Mouse (Mus musculus): ENCODE measurements at regions not wholly inside any gene's neighbourhood (a gene's known extent, or its start where the extent isn't known, plus 50 kb on each side); places are given as distances from the start of the nearest gene placed in this dataset.
A peak's percentile ranks its signal among the peaks of the same experiment; 100 is the strongest.
"Not testable (repeated sequence)": the region's sequence is repeated elsewhere in the genome, so short reads cannot be mapped to it uniquely, and the experiment has no call there.

DNA sequence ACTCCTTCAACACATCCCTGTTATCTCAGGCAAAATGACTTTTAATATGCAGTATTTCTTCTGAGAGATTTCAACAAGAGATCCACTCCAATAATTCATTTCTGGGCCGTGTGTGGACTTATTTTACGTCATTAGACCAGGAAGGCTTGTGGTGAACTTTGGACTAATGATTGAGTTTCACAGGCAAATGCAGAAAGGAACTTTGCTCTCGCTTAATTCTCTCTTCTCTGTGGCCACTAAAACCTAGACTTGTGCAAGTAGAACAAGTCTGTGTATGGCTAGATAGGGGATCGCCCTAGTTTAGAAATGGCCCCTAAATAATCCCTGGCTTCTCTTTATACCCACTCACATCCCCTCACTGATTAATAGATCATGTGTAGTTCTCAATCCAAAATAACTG is 50.6 kb upstream of the Ppp1r12a start:
- no peak overlapping the region for H3K27ac ChIP-seq (ENCODE audit: low read length)
- H3K9me3 ChIP-seq (ENCODE audit: control insufficient read depth, low read length), result no peaks in the 10 kb centered on the region
- no peak overlapping the region for H3K9ac ChIP-seq (ENCODE audit: low read length)
- no peak overlapping the region for H3K4me2 ChIP-seq (ENCODE audit: low read depth, low read length)
- H3K4me1 ChIP-seq (replicated peaks; ENCODE audit: control insufficient read depth, insufficient read depth, low read length), result no peaks in the 10 kb centered on the region
- no peak for ATAC-seq (ENCODE audit: low read depth)
- H3K36me3 ChIP-seq (ENCODE audit: control insufficient read depth, insufficient read depth, low read length), result no peaks in the 10 kb centered on the region
- 83% methylated on average over 4 of the region's 4 CpGs for WGBS
- H3K27me3 ChIP-seq (ENCODE audit: control insufficient read depth, insufficient read depth, low read depth, low read length), result no peaks in the 10 kb centered on the region
- H3K4me3 ChIP-seq (ENCODE audit: low read length), result no peak overlapping the region

GRCm38 (mm10) chr10:108110891-108111290 is 51.1 kb upstream of the Ppp1r12a start:
- Histone ChIP-seq H3K36me3 (ENCODE audit: control insufficient read depth, insufficient read depth, low read length) (no peaks in the 10 kb centered on the region), H3K27me3 (ENCODE audit: control insufficient read depth, insufficient read depth, low read depth, low read length) (no peaks in the 10 kb centered on the region), H3K4me2 (ENCODE audit: low read depth, low read length) (no peak overlapping the region), H3K9me3 (ENCODE audit: control insufficient read depth, low read length) (no peaks in the 10 kb centered on the region), H3K27ac (ENCODE audit: low read length) (no peak overlapping the region), H3K4me1 (replicated peaks; ENCODE audit: control insufficient read depth, insufficient read depth, low read length) (no peaks in the 10 kb centered on the region), H3K9ac (ENCODE audit: low read length) (no peak overlapping the region), H3K4me3 (ENCODE audit: low read length) (no peak overlapping the region)
- ATAC-seq (ENCODE audit: low read depth), result no peak
- WGBS, result 72% methylated on average over 7 of the region's 7 CpGs

DNA sequence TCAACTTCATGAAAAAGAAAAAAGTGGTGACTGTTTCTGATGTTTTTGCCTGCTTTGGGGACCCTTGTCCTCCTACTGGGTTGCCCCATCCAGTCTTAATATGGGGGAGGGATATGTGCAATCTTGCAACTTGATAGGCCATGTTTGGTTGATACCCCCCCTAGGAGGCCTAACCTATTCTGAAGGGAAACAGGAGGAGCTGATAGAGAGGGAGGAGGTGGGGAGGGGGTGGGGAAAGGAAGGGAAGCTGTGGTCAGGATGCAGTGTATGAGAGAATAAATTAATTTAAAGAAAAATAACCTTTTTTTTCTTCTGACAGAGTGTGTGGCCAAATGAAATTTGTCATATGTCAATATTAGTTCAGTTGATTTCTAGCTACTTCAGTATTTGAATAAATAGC is 51.8 kb upstream of the Ppp1r12a start:
- H3K4me3 ChIP-seq (ENCODE audit: low read length), result no peak overlapping the region
- no peak overlapping the region for H3K4me2 ChIP-seq (ENCODE audit: low read depth, low read length)
- H3K27ac ChIP-seq (ENCODE audit: low read length), result no peak overlapping the region
- H3K36me3 ChIP-seq (ENCODE audit: control insufficient read depth, insufficient read depth, low read length), result no peaks in the 10 kb centered on the region
- no peaks in the 10 kb centered on the region for H3K27me3 ChIP-seq (ENCODE audit: control insufficient read depth, insufficient read depth, low read depth, low read length)
- no peaks in the 10 kb centered on the region for H3K9me3 ChIP-seq (ENCODE audit: control insufficient read depth, low read length)
- H3K4me1 ChIP-seq (replicated peaks; ENCODE audit: control insufficient read depth, insufficient read depth, low read length), result no peaks in the 10 kb centered on the region
- H3K9ac ChIP-seq (ENCODE audit: low read length), result no peak overlapping the region
- no peak for ATAC-seq (ENCODE audit: low read depth)

- not testable (repeated sequence) for H3K4me2 ChIP-seq (ENCODE audit: low read depth, low read length); H3K36me3 ChIP-seq (ENCODE audit: control insufficient read depth, insufficient read depth, low read length)
Observed at GRCm38 (mm10) chr10:108108500-108108899, 53.5 kb upstream of the Ppp1r12a start.

GRCm38 (mm10) chr10:108101521-108101920 is 60.5 kb upstream of the Ppp1r12a start:
- Histone ChIP-seq H3K4me3 (ENCODE audit: low read length) (no peak overlapping the region), H3K36me3 (ENCODE audit: control insufficient read depth, insufficient read depth, low read length) (no peaks in the 10 kb centered on the region), H3K4me1 (replicated peaks; ENCODE audit: control insufficient read depth, insufficient read depth, low read length) (no peaks in the 10 kb centered on the region; the same call in 1 of the 2 replicates), H3K9me3 (ENCODE audit: control insufficient read depth, low read length) (no peaks in the 10 kb centered on the region), H3K27me3 (ENCODE audit: control insufficient read depth, insufficient read depth, low read depth, low read length) (no peaks in the 10 kb centered on the region), H3K4me2 (ENCODE audit: low read depth, low read length) (no peak overlapping the region), H3K27ac (ENCODE audit: low read length) (no peak overlapping the region), H3K9ac (ENCODE audit: low read length) (no peak overlapping the region)
- ATAC-seq (ENCODE audit: low read depth), result no peak
- 41% methylated on average over 7 of the region's 7 CpGs for WGBS

More at GRCm38 (mm10) chr10:108108500-108108899, 53.5 kb upstream of the Ppp1r12a start:
- H3K4me1 ChIP-seq (replicated peaks; ENCODE audit: control insufficient read depth, insufficient read depth, low read length); H3K27ac ChIP-seq (ENCODE audit: low read length); H3K9me3 ChIP-seq (ENCODE audit: control insufficient read depth, low read length); H3K27me3 ChIP-seq (ENCODE audit: control insufficient read depth, insufficient read depth, low read depth, low read length); ATAC-seq (ENCODE audit: low read depth); H3K9ac ChIP-seq (ENCODE audit: low read length); H3K4me3 ChIP-seq (ENCODE audit: low read length): not testable (repeated sequence)
- WGBS, result 79% methylated on average over 4 of the region's 4 CpGs

DNA sequence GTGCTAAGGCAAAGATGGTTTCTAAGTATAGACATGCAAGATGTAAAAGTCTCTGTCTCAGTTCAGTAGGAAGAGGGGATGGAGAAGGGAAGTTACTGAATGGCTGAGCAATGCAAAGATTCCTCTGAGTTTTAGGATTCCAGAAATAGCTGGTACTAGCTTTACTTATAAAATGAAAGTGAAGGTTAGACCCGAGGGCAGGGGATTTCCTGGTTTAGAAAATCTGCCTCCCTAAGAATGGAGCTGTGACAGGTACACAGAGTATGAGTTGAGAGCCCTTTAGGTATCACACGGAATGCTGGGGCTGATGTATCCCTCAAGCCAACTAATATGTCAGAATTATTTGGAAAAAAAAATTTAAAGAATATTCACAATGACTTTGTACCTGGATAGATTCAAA is 69.0 kb upstream of the Ppp1r12a start:
- no peaks in the 10 kb centered on the region for H3K9me3 ChIP-seq (ENCODE audit: control insufficient read depth, low read length)
- no peaks in the 10 kb centered on the region for H3K36me3 ChIP-seq (ENCODE audit: control insufficient read depth, insufficient read depth, low read length)
- no peak overlapping the region for H3K4me2 ChIP-seq (ENCODE audit: low read depth, low read length)
- H3K27ac ChIP-seq (ENCODE audit: low read length), result no peak overlapping the region
- no peak overlapping the region for H3K4me3 ChIP-seq (ENCODE audit: low read length)
- no peak overlapping the region for H3K9ac ChIP-seq (ENCODE audit: low read length)
- 60% methylated on average over 2 of the region's 2 CpGs for WGBS
- H3K4me1 ChIP-seq (replicated peaks; ENCODE audit: control insufficient read depth, insufficient read depth, low read length), result peaks cover 13% of the 10 kb centered on the region
- no peak for ATAC-seq (ENCODE audit: low read depth)
- H3K27me3 ChIP-seq (ENCODE audit: control insufficient read depth, insufficient read depth, low read depth, low read length), result no peaks in the 10 kb centered on the region

- ATAC-seq (ENCODE audit: low read depth), result peak; percentile 41; the same call in 1 of the 2 replicates
- Histone ChIP-seq H3K36me3 (ENCODE audit: control insufficient read depth, insufficient read depth, low read length) (no peaks in the 10 kb centered on the region), H3K4me2 (ENCODE audit: low read depth, low read length) (peak overlapping the region; percentile 46; the same call in 1 of the 2 replicates), H3K27me3 (ENCODE audit: control insufficient read depth, insufficient read depth, low read depth, low read length) (no peaks in the 10 kb centered on the region), H3K9ac (ENCODE audit: low read length) (no peak overlapping the region), H3K27ac (ENCODE audit: low read length) (peak overlapping the region; percentile 81), H3K9me3 (ENCODE audit: control insufficient read depth, low read length) (no peaks in the 10 kb centered on the region), H3K4me3 (ENCODE audit: low read length) (no peak overlapping the region), H3K4me1 (replicated peaks; ENCODE audit: control insufficient read depth, insufficient read depth, low read length) (peaks cover 13% of the 10 kb centered on the region)
- 17% methylated on average over 8 of the region's 8 CpGs for WGBS
Observed at GRCm38 (mm10) chr10:108089375-108089981, 72.5 kb upstream of the Ppp1r12a start.

- no peaks in the 10 kb centered on the region for H3K27me3 ChIP-seq (ENCODE audit: control insufficient read depth, insufficient read depth, low read depth, low read length)
- H3K27ac ChIP-seq (ENCODE audit: low read length), result peak overlapping the region; percentile 81
- peak overlapping the region; percentile 46 for H3K4me2 ChIP-seq (ENCODE audit: low read depth, low read length)
- H3K36me3 ChIP-seq (ENCODE audit: control insufficient read depth, insufficient read depth, low read length), result no peaks in the 10 kb centered on the region
- no peaks in the 10 kb centered on the region for H3K9me3 ChIP-seq (ENCODE audit: control insufficient read depth, low read length)
- H3K9ac ChIP-seq (ENCODE audit: low read length), result peak overlapping the region; percentile 49; the same call in 1 of the 2 replicates
- ATAC-seq (ENCODE audit: low read depth), result peak; percentile 74
- WGBS, result 20% methylated on average over 8 of the region's 8 CpGs
- peak overlapping the region; percentile 18; the same call in 1 of the 2 replicates for H3K4me3 ChIP-seq (ENCODE audit: low read length)
- H3K4me1 ChIP-seq (replicated peaks; ENCODE audit: control insufficient read depth, insufficient read depth, low read length), result peaks cover 13% of the 10 kb centered on the region
Observed at GRCm38 (mm10) chr10:108088883-108089282, 73.1 kb upstream of the Ppp1r12a start.

DNA sequence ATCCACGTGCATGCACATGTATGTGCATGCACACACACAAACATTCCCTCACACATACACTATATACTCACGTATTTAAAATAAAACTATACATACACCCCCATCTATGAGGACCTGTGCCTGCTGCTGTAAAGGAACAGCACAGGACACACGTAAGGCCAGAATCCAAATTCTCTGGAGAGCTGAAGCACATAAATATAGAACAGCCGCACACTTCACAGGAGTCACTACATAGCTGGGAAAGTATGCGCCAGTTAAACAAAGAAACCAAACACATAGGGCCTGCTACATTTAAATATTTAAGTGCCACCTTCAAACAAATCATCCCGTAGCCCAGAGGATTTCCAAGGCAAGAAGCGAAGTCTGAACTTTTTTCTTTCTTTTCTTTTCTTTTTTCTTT is 73.8 kb upstream of the Ppp1r12a start:
- H3K4me2 ChIP-seq (ENCODE audit: low read depth, low read length), result peak overlapping the region; percentile 46
- peaks cover 13% of the 10 kb centered on the region for H3K4me1 ChIP-seq (replicated peaks; ENCODE audit: control insufficient read depth, insufficient read depth, low read length)
- no peaks in the 10 kb centered on the region for H3K9me3 ChIP-seq (ENCODE audit: control insufficient read depth, low read length)
- peak; percentile 89 for ATAC-seq (ENCODE audit: low read depth)
- no peak overlapping the region for H3K4me3 ChIP-seq (ENCODE audit: low read length)
- WGBS, result 45% methylated on average over 7 of the region's 7 CpGs
- no peaks in the 10 kb centered on the region for H3K36me3 ChIP-seq (ENCODE audit: control insufficient read depth, insufficient read depth, low read length)
- H3K27me3 ChIP-seq (ENCODE audit: control insufficient read depth, insufficient read depth, low read depth, low read length), result no peaks in the 10 kb centered on the region
- H3K27ac ChIP-seq (ENCODE audit: low read length), result peak overlapping the region; percentile 81
- no peak overlapping the region for H3K9ac ChIP-seq (ENCODE audit: low read length)

DNA sequence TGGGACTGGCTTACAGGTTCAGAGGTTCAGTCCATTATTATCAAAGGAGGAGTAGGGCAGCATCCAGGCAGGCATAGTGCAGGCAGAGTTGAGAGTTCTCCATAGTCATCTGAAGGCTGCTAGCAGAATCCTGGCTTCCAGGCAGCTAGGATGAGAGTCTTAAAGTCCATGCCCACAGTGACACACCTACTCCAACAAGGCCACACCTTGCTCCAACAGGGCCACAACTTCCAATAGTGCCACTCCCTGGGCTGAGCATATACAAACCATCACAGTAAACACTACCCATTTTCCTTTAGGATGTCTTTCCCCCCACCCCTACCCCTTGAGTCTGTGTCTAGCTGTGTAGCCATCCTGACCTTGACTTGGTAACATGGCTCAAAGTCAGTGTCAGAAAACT is 78.8 kb upstream of the Ppp1r12a start:
- H3K4me2 ChIP-seq (ENCODE audit: low read depth, low read length), result no peak overlapping the region
- no peaks in the 10 kb centered on the region for H3K27me3 ChIP-seq (ENCODE audit: control insufficient read depth, insufficient read depth, low read depth, low read length)
- no peak for ATAC-seq (ENCODE audit: low read depth)
- no peak overlapping the region for H3K27ac ChIP-seq (ENCODE audit: low read length)
- H3K9me3 ChIP-seq (ENCODE audit: control insufficient read depth, low read length), result no peaks in the 10 kb centered on the region
- no peak overlapping the region for H3K9ac ChIP-seq (ENCODE audit: low read length)
- H3K4me3 ChIP-seq (ENCODE audit: low read length), result no peak overlapping the region
- H3K4me1 ChIP-seq (replicated peaks; ENCODE audit: control insufficient read depth, insufficient read depth, low read length), result 0 out of 2 replicates have a peak, but pooled peaks cover 1% of the 10 kb centered on the region
- no peaks in the 10 kb centered on the region for H3K36me3 ChIP-seq (ENCODE audit: control insufficient read depth, insufficient read depth, low read length)

Data from lung, embryonic 16.5 days (tissue).